Mouse (Mus musculus) testis, adult 2 months (tissue): ENCODE results near the gene Fhod1.

Experiments used
- CTCF ChIP-seq: fragments of 200-500 bp; IDR thresholded peaks from 2 replicates; pipeline ENCODE4 v1.5.1; 2012; ENCODE audit warnings: low read depth, mild to moderate bottlenecking, inconsistent platforms, low read length, moderate library complexity; ENCODE audit not compliant: control insufficient read depth, insufficient read depth, insufficient replicate concordance
- POLR2A ChIP-seq: fragments of 200-500 bp; IDR thresholded peaks from 2 replicates; pipeline ENCODE4 v1.6.1; 2012; ENCODE audit warnings: low read depth, mild to moderate bottlenecking, inconsistent platforms, low read length, moderate library complexity; ENCODE audit not compliant: control insufficient read depth

DNA sequence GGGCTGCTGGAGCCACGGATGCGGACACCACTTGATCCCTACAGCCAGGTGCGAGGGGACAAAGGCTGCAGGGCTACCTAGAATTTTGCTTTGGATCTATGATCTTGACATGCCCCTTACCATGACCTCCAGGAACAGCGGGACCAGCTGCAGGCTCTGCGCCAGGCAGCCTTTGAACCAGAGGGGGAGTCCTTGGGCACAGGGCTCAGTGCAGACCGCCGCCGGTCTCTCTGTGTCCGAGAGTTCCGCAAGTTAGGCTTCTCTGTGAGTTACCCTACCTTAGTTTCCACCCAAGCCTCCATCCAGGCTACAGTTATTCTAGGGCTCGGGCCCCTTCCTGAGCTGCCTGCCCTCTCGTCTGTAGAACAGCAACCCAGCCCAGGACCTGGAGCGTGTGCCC lies 40.1 kb downstream of the Fhod1 start:
- TF ChIP-seq CTCF (no peak), POLR2A (no peak)
